Mouse (Mus musculus) myocyte (in vitro differentiated cells): ENCODE results near the gene Luzp1.

Experiments used
- CEBPB ChIP-seq: IDR thresholded peaks from 2 replicates; pipeline ENCODE4 v1.6.1; 2011; ENCODE audit warnings: mild to moderate bottlenecking, moderate library complexity; ENCODE audit not compliant: poor library complexity, insufficient read depth, severe bottlenecking
- E2F4 ChIP-seq: IDR thresholded peaks from one replicate; pipeline ENCODE4 v1.6.1; 2011; ENCODE audit warnings: mild to moderate bottlenecking, control low read depth, moderate library complexity; ENCODE audit not compliant: insufficient read depth
- MAX ChIP-seq: IDR thresholded peaks from one replicate; pipeline ENCODE4 v1.6.1; 2011; ENCODE audit warnings: low read depth, mild to moderate bottlenecking, control low read depth
- MYOD1 ChIP-seq, 3 experiments: IDR thresholded peaks; one replicate each; pipeline ENCODE4 v1.6.1; 2011; ENCODE audit warnings: control low read depth in 2 of 3, low read depth in 2 of 3, mild to moderate bottlenecking in 2 of 3, moderate library complexity in 1 of 3; ENCODE audit not compliant: insufficient read length in 2 of 3, control insufficient read depth in 1 of 3
- MYOG ChIP-seq, 3 experiments: IDR thresholded peaks; one replicate each; pipeline ENCODE4 v1.6.1; 2011; ENCODE audit warnings: control low read depth in 2 of 3, low read depth in 2 of 3, mild to moderate bottlenecking in 2 of 3; ENCODE audit not compliant: insufficient read length in 2 of 3, control insufficient read depth in 1 of 3, insufficient read depth in 1 of 3
- POLR2A ChIP-seq: IDR thresholded peaks from one replicate; pipeline ENCODE4 v1.6.1; 2011; ENCODE audit warnings: low read depth, mild to moderate bottlenecking, control low read depth, moderate library complexity; ENCODE audit not compliant: insufficient read length
- POLR2AphosphoS2 ChIP-seq: IDR thresholded peaks from one replicate; pipeline ENCODE4 v1.6.1; 2011; ENCODE audit warnings: low read depth, control low read depth; ENCODE audit not compliant: insufficient read length
- REST ChIP-seq: IDR thresholded peaks from one replicate; pipeline ENCODE4 v1.6.1; 2011; ENCODE audit warnings: mild to moderate bottlenecking, control low read depth, moderate library complexity; ENCODE audit not compliant: insufficient read depth, insufficient read length
- SRF ChIP-seq: IDR thresholded peaks from one replicate; pipeline ENCODE4 v1.6.1; 2011; ENCODE audit warnings: low read depth; ENCODE audit not compliant: control insufficient read depth, insufficient read length
- TCF12 ChIP-seq: IDR thresholded peaks from one replicate; pipeline ENCODE4 v1.6.1; 2011; ENCODE audit warnings: mild to moderate bottlenecking, control low read depth; ENCODE audit not compliant: poor library complexity, insufficient read depth, severe bottlenecking
- TCF3 ChIP-seq: IDR thresholded peaks from one replicate; pipeline ENCODE4 v1.6.1; 2011; ENCODE audit warnings: low read depth, control low read depth; ENCODE audit not compliant: insufficient read length
- USF1 ChIP-seq: IDR thresholded peaks from one replicate; pipeline ENCODE4 v1.6.1; 2011; ENCODE audit warnings: low read depth, mild to moderate bottlenecking, control low read depth, moderate library complexity

DNA sequence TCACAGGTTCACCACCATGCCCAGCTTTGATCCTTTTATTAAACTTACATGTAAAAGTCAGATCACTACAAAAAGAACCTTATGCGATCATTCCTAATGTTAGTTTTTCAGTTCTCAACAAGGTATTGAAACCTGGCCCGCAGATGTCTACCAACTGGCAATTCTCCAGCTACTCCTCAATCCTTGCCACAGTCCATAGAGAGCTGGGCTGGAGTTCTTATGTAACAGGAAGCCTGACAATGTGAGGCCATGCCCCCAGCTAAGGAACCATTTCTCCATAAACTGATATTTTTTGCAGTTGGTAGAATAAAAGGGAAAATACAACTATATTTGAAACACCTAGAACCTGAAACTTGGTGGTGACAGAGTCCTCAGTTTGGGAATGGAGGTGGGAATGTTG is 90.1 kb downstream of the Luzp1 start:
- TF ChIP-seq SRF (no peak), POLR2AphosphoS2 (no peak), POLR2A (no peak), USF1 (no peak), E2F4 (no peak), MYOG (IDR thresholded peaks at IDR 0.05; ENCODE audit: control insufficient read depth in 1 of 3, insufficient read depth in 1 of 3, insufficient read length in 2 of 3, low read depth in 2 of 3) (no peak), TCF12 (no peak), MAX (no peak), TCF3 (no peak), MYOD1 (IDR thresholded peaks at IDR 0.05; ENCODE audit: control insufficient read depth in 1 of 3, insufficient read length in 2 of 3, low read depth in 2 of 3) (no peak), CEBPB (no peak), REST (no peak)
